Mouse (Mus musculus) C2C12 (cell line): Measurements from ENCODE around the gene Tpcn1.

Experiments
- CEBPB ChIP-seq: IDR thresholded peaks from one replicate; pipeline ENCODE4 v1.6.1; 2011; ENCODE audit warnings: low read depth, mild to moderate bottlenecking, control low read depth, moderate library complexity
- CTCF ChIP-seq: IDR thresholded peaks from one replicate; pipeline ENCODE4 v1.5.1; 2011; ENCODE audit not compliant: control insufficient read depth, insufficient read depth, insufficient read length
- FOSL1 ChIP-seq: IDR thresholded peaks from one replicate; pipeline ENCODE4 v1.8.0; 2011; ENCODE audit warnings: mild to moderate bottlenecking, low read length; ENCODE audit not compliant: poor library complexity, insufficient read depth, severe bottlenecking
- MAX ChIP-seq: IDR thresholded peaks from one replicate; pipeline ENCODE4 v1.6.1; 2011; ENCODE audit warnings: mild to moderate bottlenecking, control low read depth
- MYOD1 ChIP-seq: IDR thresholded peaks from one replicate; pipeline ENCODE4 v1.6.1; 2011; ENCODE audit warnings: low read depth; ENCODE audit not compliant: control insufficient read depth, insufficient read length
- MYOG ChIP-seq: IDR thresholded peaks from one replicate; pipeline ENCODE4 v1.6.1; 2011; ENCODE audit not compliant: control insufficient read depth, insufficient read length; ENCODE audit errors: extremely low read depth
- USF1 ChIP-seq: IDR thresholded peaks from one replicate; pipeline ENCODE4 v1.6.1; 2011; ENCODE audit warnings: low read depth, mild to moderate bottlenecking, control low read depth, moderate library complexity

GRCm38 (mm10) chr5:120628624-120629023 is 40.2 kb upstream of the Tpcn1 start:
- TF ChIP-seq CTCF (no peak), MYOG (no peak), MAX (no peak), USF1 (no peak), MYOD1 (no peak), CEBPB (no peak), FOSL1 (no peak)
